Mouse (Mus musculus) embryonic facial prominence, embryonic 13.5 days (tissue): ENCODE data around the gene Pon3. TPM values are rescaled to one million over a fixed set of nuclear protein-coding genes. Genes with fewer than 3 reads are reported as not detected.

Experiments used
- ATAC-seq: fragments of 200-750 bp; cut with Nextera tagmentation; 2 replicates; pipeline ENCODE4 v1.8.0; 2017; ENCODE audit warnings: low read depth; ENCODE audit not compliant: insufficient number of reproducible peaks, insufficient read depth, low FRiP score, low TSS enrichment
- H3K27ac ChIP-seq: fragments of 300-500 bp; sonication (generic); 2 replicates; pipeline ENCODE4 v1.5.1; 2015; ENCODE audit warnings: moderate library complexity, mild to moderate bottlenecking, inconsistent platforms
- H3K27me3 ChIP-seq: fragments of 300-500 bp; sonication (generic); 2 replicates; pipeline ENCODE4 v1.6.1; 2015; ENCODE audit warnings: mild to moderate bottlenecking, inconsistent platforms
- H3K36me3 ChIP-seq: fragments of 300-500 bp; sonication (generic); 2 replicates; pipeline ENCODE4 v1.6.1; 2015; ENCODE audit warnings: mild to moderate bottlenecking, inconsistent platforms
- H3K4me1 ChIP-seq: fragments of 300-500 bp; sonication (generic); 2 replicates; pipeline ENCODE4 v1.6.1; 2015; ENCODE audit warnings: inconsistent platforms
- H3K4me2 ChIP-seq: fragments of 300-500 bp; sonication (generic); 2 replicates; pipeline ENCODE4 v1.6.1; 2015; ENCODE audit warnings: moderate library complexity, mild to moderate bottlenecking, inconsistent platforms
- H3K4me3 ChIP-seq: fragments of 300-500 bp; sonication (generic); 2 replicates; pipeline ENCODE4 v1.5.1; 2015; ENCODE audit warnings: mild to moderate bottlenecking, inconsistent platforms
- H3K9ac ChIP-seq: fragments of 300-500 bp; sonication (generic); 2 replicates; pipeline ENCODE4 v1.6.1; 2015; ENCODE audit warnings: mild to moderate bottlenecking, inconsistent platforms
- H3K9me3 ChIP-seq: fragments of 300-500 bp; sonication (generic); 2 replicates; pipeline ENCODE4 v1.6.1; 2016; ENCODE audit warnings: inconsistent platforms
- WGBS: fragments of 180-500 bp; shearing (Covaris S2); methylation state at CpG from one replicate; pipeline ENCODE4 v1.1.7; 2015; ENCODE audit warnings: mixed read lengths; 5-methylcytosine and 5-hydroxymethylcytosine counted together
- polyA plus RNA-seq: library from polyadenylated mRNA; unstranded; fragments of >200 nt; fragmentation: Nextera tagmentation; extraction: Ambion mirVana; gene quantifications from 2 replicates; pipeline ENCODE4 v1.2.1, GENCODE M21; 2015

Gene Pon3
- polyA plus RNA-seq, 1 experiment from 2014 or later, result 7.1 TPM

GRCm38 (mm10) chr6:5174179-5174812 lies 81.8 kb downstream of the Pon3 start:
- Histone ChIP-seq H3K27me3 (no peaks in the 10 kb centered on the region), H3K4me1 (peaks cover 14% of the 10 kb centered on the region), H3K9ac (no peak overlapping the region), H3K9me3 (no peaks in the 10 kb centered on the region), H3K4me3 (no peak overlapping the region), H3K36me3 (no peaks in the 10 kb centered on the region), H3K4me2 (no peak overlapping the region), H3K27ac (no peak overlapping the region)
- ATAC-seq, result no peak
- 80% methylated on average over 10 of the region's 10 CpGs for WGBS

DNA sequence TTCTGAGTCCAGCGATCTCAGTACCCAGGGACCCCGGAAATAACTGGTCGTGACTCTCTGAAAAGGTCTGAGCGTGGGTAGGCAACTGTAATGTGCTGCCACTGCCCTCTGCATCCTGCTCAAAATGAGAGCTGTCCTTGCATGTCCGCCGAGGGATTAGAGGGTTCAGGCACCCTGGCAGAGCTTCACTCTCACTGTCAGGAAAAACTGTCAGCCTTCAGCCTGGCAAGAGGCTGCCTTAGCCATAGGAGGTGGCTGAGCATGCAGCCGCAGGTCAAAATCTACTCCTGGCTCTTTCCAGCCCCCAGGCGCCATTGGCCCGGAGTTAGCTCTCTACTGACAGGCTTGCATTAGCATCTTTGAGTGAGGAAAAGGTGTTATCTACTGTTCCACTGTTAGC lies 83.5 kb downstream of the Pon3 start:
- no peak for ATAC-seq
- no peaks in the 10 kb centered on the region for H3K9me3 ChIP-seq
- no peak overlapping the region for H3K4me2 ChIP-seq
- H3K27me3 ChIP-seq, result no peaks in the 10 kb centered on the region
- no peaks in the 10 kb centered on the region for H3K36me3 ChIP-seq
- H3K4me1 ChIP-seq, result no peaks in the 10 kb centered on the region
- no peak overlapping the region for H3K4me3 ChIP-seq
- no peak overlapping the region for H3K27ac ChIP-seq
- no peak overlapping the region for H3K9ac ChIP-seq
- 68% methylated on average over 9 of the region's 9 CpGs for WGBS

DNA sequence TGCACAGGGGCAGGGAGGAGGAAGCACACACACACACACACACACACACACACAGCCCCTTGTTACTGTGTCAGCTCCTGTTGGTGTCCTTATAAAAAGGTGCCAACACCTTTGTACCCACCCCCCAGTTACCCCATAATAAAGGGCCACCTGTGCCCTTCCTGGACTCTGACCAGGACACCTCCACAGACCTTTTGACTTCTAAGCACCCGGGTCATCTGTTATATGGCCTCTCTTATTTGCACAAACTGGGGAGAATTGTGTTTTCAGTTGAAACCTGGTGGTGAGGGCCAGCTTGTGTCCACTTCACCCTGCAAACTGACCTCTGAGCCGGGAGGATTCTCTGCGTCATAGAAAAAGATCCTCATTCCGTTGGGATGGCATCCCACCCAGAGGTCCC lies 84.7 kb downstream of the Pon3 start:
- H3K36me3 ChIP-seq, result no peaks in the 10 kb centered on the region
- H3K9ac ChIP-seq, result no peak overlapping the region
- WGBS, result 85% methylated on average over 4 of the region's 4 CpGs
- H3K4me1 ChIP-seq, result no peaks in the 10 kb centered on the region
- H3K27me3 ChIP-seq, result no peaks in the 10 kb centered on the region
- no peak overlapping the region for H3K4me2 ChIP-seq
- ATAC-seq, result no peak
- H3K27ac ChIP-seq, result no peak overlapping the region
- no peaks in the 10 kb centered on the region for H3K9me3 ChIP-seq
- H3K4me3 ChIP-seq, result no peak overlapping the region

Other genes with a start within 250 kb of the Pon3 start
- 1.3 and 1.6 TPM in 2 replicates for gene Pon1, start 62.3 kb downstream of the Pon3 start, polyA plus RNA-seq
- gene Pon2, start 42.2 kb upstream of the Pon3 start, polyA plus RNA-seq, result 26.9 and 27.5 TPM in 2 replicates
- gene Asb4, start 127.1 kb upstream of the Pon3 start, polyA plus RNA-seq, result 19.6 and 23.9 TPM in 2 replicates
- gene Pdk4, start 240.0 kb upstream of the Pon3 start, polyA plus RNA-seq, result 2.4 and 2.9 TPM in 2 replicates